Mouse (Mus musculus) intestine, embryonic 15.5 days (tissue): ENCODE results near the gene Wwox. TPM values are rescaled to one million over a fixed set of nuclear protein-coding genes. Genes with fewer than 3 reads are reported as not detected.

Source experiments
- ATAC-seq: fragments of 200-750 bp; cut with Nextera tagmentation; 2 replicates; pipeline ENCODE4 v1.8.0; 2017; ENCODE audit warnings: moderate TSS enrichment, moderate library complexity
- H3K27ac ChIP-seq: fragments of 300-500 bp; sonication (generic); 2 replicates; pipeline ENCODE4 v1.5.1; 2015; ENCODE audit warnings: mild to moderate bottlenecking, inconsistent platforms
- H3K27me3 ChIP-seq: fragments of 300-500 bp; sonication (generic); replicated peaks from 2 replicates; pipeline ENCODE4 v1.6.1; 2015; ENCODE audit warnings: inconsistent platforms
- H3K36me3 ChIP-seq: fragments of 300-500 bp; sonication (generic); 2 replicates; pipeline ENCODE4 v1.6.1; 2015; ENCODE audit warnings: inconsistent platforms
- H3K4me1 ChIP-seq: fragments of 300-500 bp; sonication (generic); replicated peaks from 2 replicates; pipeline ENCODE4 v1.6.1; 2015; ENCODE audit warnings: inconsistent platforms
- H3K4me2 ChIP-seq: fragments of 300-500 bp; sonication (generic); replicated peaks from 2 replicates; pipeline ENCODE4 v1.6.1; 2015; ENCODE audit warnings: mild to moderate bottlenecking, inconsistent platforms
- H3K4me3 ChIP-seq: fragments of 300-500 bp; sonication (generic); replicated peaks from 2 replicates; pipeline ENCODE4 v1.5.1; 2015; ENCODE audit warnings: inconsistent platforms
- H3K9ac ChIP-seq: fragments of 300-500 bp; sonication (generic); 2 replicates; pipeline ENCODE4 v1.6.1; 2015; ENCODE audit warnings: inconsistent platforms
- H3K9me3 ChIP-seq: fragments of 300-500 bp; sonication (generic); 2 replicates; pipeline ENCODE4 v1.6.1; 2016; ENCODE audit warnings: inconsistent platforms
- WGBS: fragments of 180-500 bp; shearing (Covaris S2); methylation state at CpG from one replicate; pipeline ENCODE4 v1.1.7; 2015; 5-methylcytosine and 5-hydroxymethylcytosine counted together
- polyA plus RNA-seq: library from polyadenylated mRNA; unstranded; fragments of >200 nt; fragmentation: Nextera tagmentation; extraction: Ambion mirVana; gene quantifications from 2 replicates; pipeline ENCODE4 v1.2.1, GENCODE M21; 2015

The Wwox gene
- polyA plus RNA-seq, 1 experiment from 2014 or later = 11.6 TPM

DNA sequence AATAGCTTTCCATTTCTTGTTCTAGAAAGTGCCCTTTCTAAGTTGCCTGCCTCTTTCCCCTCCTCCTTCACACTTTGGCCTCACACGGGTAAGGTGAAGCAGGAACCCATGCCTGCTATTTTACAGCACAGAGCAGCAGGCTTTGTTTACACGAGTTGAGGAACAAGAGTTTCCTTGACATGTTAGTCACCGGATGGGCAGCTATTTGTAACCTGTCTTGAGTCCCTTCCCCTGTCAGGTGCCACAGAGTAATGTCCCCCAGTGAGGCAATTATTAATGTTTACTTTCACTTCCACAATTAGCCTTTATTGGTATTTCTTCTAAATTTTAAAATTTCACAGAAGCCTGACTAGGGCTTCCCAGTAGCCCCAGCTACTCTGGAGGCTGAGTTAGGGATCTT, 630.8 kb downstream of the Wwox start:
- Histone ChIP-seq H3K9ac (no peak overlapping the region), H3K27ac (no peak overlapping the region), H3K4me3 (no peak overlapping the region), H3K4me1 (no peaks in the 10 kb centered on the region), H3K36me3 (no peaks in the 10 kb centered on the region), H3K9me3 (no peaks in the 10 kb centered on the region), H3K27me3 (no peaks in the 10 kb centered on the region), H3K4me2 (no peak overlapping the region)
- ATAC-seq = 0 out of 2 replicates have a peak, but pooled peaks have one; percentile 25
- WGBS = 17% methylated on average over 3 of the region's 3 CpGs

DNA sequence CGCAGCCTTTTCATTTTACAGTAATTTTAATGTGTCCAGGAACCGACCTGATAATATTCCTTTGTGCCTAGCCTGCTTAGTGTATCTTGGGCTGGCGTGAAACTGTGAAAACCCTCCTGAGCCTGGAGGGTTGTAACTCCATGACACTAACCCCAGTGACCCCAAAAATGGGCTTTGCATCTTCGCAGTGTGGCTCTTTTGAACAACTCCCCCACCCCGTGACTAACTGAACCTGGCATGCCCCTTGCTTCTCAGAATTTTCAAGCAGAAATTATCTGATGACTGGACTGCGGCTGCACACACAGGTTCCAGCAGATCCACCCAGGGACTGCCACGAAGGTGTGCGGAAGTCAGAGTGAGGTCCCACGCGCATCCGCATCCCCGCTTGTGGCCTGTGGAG, 631.8 kb downstream of the Wwox start:
- no peak overlapping the region for H3K9ac ChIP-seq
- H3K4me3 ChIP-seq = no peak overlapping the region
- H3K4me1 ChIP-seq = no peaks in the 10 kb centered on the region
- no peaks in the 10 kb centered on the region for H3K27me3 ChIP-seq
- 94% methylated on average over 12 of the region's 12 CpGs for WGBS
- H3K27ac ChIP-seq = no peak overlapping the region
- H3K4me2 ChIP-seq = no peak overlapping the region
- H3K36me3 ChIP-seq = no peaks in the 10 kb centered on the region
- ATAC-seq = no peak
- no peaks in the 10 kb centered on the region for H3K9me3 ChIP-seq

DNA sequence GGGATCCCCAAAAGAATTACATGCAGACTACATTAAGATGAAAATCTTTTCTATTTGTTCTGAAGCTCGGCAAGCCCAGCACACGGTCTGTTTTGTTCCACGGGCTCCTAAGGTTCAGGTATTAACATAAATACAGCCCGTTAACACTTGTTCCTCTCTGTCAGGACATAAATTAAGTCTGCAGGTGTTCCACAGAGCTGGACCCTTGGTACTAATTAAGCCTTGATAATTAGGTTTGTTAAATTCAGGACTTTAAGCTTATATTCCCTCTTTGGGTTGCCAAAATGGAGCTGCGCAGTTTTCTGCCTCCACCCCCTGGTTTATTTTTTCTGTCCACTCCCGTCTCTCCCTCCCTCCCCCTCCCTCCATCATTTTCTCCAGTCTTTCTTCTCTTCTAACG, 638.8 kb downstream of the Wwox start:
- Histone ChIP-seq H3K27ac (no peak overlapping the region), H3K27me3 (no peaks in the 10 kb centered on the region), H3K9me3 (no peaks in the 10 kb centered on the region), H3K9ac (no peak overlapping the region), H3K36me3 (no peaks in the 10 kb centered on the region), H3K4me3 (no peak overlapping the region), H3K4me2 (no peak overlapping the region), H3K4me1 (no peaks in the 10 kb centered on the region)
- WGBS = 82% methylated on average over 7 of the region's 7 CpGs
- ATAC-seq = no peak

DNA sequence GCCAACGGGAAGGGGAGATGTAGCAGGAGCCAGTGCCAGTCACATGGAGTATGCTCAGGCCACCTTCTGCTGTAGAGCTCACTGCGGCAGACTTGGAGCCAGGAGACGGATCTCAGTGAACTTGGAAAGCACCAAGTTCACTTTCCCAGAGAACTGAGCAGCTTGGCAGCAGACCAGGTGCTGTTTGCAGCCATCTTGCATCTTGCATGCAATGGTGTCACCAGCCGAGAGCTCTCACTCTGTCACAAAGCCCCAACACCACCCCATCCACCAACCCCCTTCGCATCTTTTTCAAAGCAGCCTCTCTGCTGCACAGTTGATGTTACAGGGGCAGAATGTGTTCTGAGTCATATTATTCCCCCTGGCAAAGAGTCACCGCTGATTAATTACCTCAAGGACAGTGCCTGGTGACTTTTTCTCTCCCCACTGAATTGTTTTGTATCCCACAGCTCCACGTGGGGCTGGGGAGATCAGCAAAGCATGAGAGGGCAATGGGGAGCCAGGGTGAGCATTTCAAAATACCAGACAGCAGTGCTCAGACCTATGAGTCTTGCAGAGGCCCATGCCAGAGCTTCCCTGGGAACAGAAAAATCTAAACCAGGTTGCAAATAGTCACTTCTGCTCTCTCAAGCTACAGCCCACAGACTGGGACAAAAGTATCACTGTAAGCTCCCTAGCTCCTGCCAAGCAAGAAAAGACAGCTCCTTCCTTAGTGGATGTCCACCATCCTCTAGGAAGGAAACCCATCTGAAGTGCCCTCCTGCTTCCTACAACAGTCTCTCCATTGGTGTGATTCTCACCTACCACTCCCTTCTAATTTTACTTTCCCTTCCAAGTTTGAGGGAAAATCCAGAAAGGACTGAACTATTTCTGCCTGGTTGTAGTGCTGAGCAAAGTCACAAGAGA, 642.1 kb downstream of the Wwox start:
- Histone ChIP-seq H3K27ac (no peak overlapping the region), H3K4me2 (no peak overlapping the region), H3K4me1 (no peaks in the 10 kb centered on the region), H3K4me3 (no peak overlapping the region), H3K27me3 (no peaks in the 10 kb centered on the region), H3K36me3 (no peaks in the 10 kb centered on the region), H3K9ac (no peak overlapping the region), H3K9me3 (no peaks in the 10 kb centered on the region)
- no peak for ATAC-seq
- WGBS = 73% methylated on average over 7 of the region's 7 CpGs

DNA sequence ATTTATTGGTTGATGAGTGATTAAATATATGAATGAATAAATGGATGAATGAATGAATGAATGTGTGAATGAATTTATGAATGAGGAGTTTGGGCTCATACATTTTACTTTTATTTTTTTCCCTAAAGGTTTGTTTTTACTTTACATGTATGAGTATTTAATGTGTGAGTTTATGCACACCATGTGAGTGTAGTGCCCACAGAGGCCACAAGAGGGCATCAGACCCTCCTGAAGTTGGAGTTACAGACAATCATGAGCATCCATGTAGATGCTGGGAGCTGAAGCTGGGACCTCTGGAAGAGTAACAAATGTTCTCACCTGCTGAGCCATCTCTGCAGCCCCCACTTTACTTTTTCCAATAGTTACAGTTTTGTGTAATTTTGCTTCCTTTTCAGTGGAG, 648.7 kb downstream of the Wwox start:
- Histone ChIP-seq H3K4me1 (no peaks in the 10 kb centered on the region), H3K27me3 (no peaks in the 10 kb centered on the region), H3K9ac (no peak overlapping the region), H3K9me3 (no peaks in the 10 kb centered on the region), H3K4me3 (no peak overlapping the region), H3K36me3 (no peaks in the 10 kb centered on the region), H3K4me2 (no peak overlapping the region), H3K27ac (no peak overlapping the region)
- no peak for ATAC-seq

DNA sequence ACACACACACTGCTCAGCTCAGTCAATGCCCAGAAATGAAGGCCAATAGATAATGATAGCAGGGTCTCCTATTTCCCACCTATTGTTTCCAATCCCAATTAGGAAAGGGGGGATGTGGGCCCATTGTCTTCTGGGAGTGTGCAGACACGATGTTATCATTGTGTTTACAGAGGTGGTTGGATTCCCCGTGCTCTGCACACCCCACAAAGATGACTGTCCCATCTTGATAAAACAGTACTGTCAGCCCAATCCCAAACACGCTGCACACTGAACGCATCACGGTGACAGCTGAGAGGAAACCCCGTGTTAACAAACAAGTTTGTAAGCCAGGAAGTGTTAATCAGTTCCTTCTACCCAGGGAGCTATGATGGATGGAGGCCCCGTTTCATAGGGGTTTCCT, 650.3 kb downstream of the Wwox start:
- H3K4me2 ChIP-seq = no peak overlapping the region
- H3K9ac ChIP-seq = no peak overlapping the region
- ATAC-seq = no peak
- no peaks in the 10 kb centered on the region for H3K36me3 ChIP-seq
- no peaks in the 10 kb centered on the region for H3K27me3 ChIP-seq
- H3K27ac ChIP-seq = no peak overlapping the region
- H3K4me3 ChIP-seq = no peak overlapping the region
- H3K4me1 ChIP-seq = no peaks in the 10 kb centered on the region
- WGBS = 44% methylated on average over 7 of the region's 7 CpGs
- H3K9me3 ChIP-seq = no peaks in the 10 kb centered on the region

DNA sequence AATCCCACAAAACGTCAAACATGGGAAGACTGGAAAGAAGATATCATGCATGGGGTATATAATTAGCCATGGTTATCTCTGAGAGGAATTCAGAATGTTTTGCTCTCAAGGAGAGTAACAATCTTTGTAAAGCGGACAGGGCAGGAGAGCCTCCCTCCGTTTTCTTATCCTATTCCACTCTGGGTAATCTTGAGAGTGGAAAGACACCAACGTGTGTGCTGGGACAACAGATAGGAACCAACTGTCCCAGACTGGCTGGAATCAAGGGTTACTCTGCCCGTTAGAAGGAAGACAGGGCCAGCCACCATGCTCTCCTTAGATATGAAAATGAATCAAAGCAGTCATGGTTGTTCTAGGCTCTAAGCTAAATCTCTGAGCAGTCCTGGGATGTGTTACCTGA, 650.7 kb downstream of the Wwox start:
- ATAC-seq = no peak
- Histone ChIP-seq H3K4me1 (no peaks in the 10 kb centered on the region), H3K27me3 (no peaks in the 10 kb centered on the region), H3K27ac (no peak overlapping the region), H3K9me3 (no peaks in the 10 kb centered on the region), H3K4me2 (no peak overlapping the region), H3K4me3 (no peak overlapping the region), H3K9ac (no peak overlapping the region), H3K36me3 (no peaks in the 10 kb centered on the region)
- WGBS = 64% methylated on average over 5 of the region's 5 CpGs

DNA sequence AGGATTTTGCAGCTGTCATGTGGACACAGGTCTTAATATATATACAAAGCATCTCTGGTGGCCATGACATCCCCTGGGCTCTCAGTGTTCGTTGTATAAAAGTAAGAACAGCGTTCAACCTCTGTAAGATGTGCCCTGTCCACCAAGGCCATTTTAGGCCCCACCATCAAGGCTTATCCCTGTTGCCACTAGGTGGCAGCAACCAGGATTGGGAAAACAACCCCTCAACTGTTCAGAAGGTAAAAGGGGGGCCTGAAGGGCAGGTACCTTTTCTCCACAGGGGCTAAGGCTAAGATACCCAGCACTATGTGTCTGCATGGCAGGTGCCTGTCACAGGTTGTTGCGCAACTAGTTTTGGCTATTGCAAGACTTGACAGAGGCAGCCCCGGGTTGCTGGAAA, 656.1 kb downstream of the Wwox start:
- Histone ChIP-seq H3K27ac (no peak overlapping the region), H3K4me3 (no peak overlapping the region), H3K36me3 (no peaks in the 10 kb centered on the region), H3K27me3 (no peaks in the 10 kb centered on the region), H3K4me1 (0 out of 2 replicates have a peak, but pooled peaks cover 2% of the 10 kb centered on the region), H3K9ac (no peak overlapping the region), H3K9me3 (no peaks in the 10 kb centered on the region), H3K4me2 (no peak overlapping the region)
- WGBS = 88% methylated on average over 4 of the region's 4 CpGs
- no peak for ATAC-seq

DNA sequence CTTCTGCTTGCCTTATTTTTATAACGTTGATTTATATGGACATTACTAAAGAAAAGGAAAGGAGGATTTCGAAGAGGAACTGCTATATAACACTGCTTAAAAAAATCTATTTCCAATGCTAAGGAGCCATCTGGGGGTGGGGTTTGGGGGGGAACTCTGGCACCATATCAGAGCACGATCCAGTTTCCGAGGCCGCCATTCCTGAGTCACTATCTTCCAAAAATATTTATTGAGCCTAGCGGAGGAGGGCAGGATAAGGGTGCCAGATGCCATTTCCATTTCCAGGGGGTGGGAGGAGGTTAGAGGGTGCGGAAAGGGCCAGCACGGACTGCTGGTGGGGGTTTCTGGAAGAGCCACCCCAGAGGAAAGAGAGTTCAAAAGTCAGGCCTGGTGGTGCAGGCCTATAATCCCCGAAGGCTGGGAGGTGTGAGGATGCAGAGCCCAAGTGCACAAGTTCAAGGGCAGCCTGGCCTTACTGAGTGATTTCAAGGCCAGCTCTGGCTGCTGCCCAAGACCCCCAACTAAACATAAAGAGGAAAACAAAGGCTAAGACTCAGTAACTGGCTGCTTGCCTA, 658.6 kb downstream of the Wwox start:
- no peak for ATAC-seq

DNA sequence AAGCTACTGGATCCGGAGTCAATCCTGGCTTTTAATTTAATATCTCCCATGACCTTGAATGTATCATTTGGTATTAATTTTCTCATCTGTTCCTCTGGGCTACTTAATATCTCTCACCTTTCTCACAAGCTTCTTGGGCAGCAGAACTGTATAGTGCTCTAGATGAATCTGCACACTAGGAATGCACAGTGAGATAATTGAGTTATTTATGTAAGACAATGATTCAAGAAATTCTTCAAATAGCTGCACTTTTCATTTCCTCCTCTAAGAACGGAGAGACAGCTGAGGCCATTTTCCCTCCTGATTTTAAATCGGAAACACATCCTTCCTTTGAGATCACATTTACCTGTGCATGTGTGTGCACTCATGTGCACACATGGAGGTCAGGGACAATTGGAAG, 669.9 kb downstream of the Wwox start:
- H3K4me3 ChIP-seq = no peak overlapping the region
- H3K27me3 ChIP-seq = no peaks in the 10 kb centered on the region
- H3K4me2 ChIP-seq = no peak overlapping the region
- no peaks in the 10 kb centered on the region for H3K4me1 ChIP-seq
- no peak for ATAC-seq
- no peak overlapping the region for H3K9ac ChIP-seq
- H3K9me3 ChIP-seq = no peaks in the 10 kb centered on the region
- H3K36me3 ChIP-seq = no peaks in the 10 kb centered on the region
- WGBS = 69% methylated on average over 3 of the region's 3 CpGs
- H3K27ac ChIP-seq = no peak overlapping the region

More for the DNA sequence above, 658.6 kb downstream of the Wwox start:
- Histone ChIP-seq H3K9ac (no peak overlapping the region), H3K27ac (no peak overlapping the region), H3K4me3 (no peak overlapping the region), H3K36me3 (no peaks in the 10 kb centered on the region), H3K27me3 (no peaks in the 10 kb centered on the region), H3K4me1 (0 out of 2 replicates have a peak, but pooled peaks cover 2% of the 10 kb centered on the region), H3K9me3 (no peaks in the 10 kb centered on the region), H3K4me2 (no peak overlapping the region)
- 61% methylated on average over 9 of the region's 9 CpGs for WGBS

DNA sequence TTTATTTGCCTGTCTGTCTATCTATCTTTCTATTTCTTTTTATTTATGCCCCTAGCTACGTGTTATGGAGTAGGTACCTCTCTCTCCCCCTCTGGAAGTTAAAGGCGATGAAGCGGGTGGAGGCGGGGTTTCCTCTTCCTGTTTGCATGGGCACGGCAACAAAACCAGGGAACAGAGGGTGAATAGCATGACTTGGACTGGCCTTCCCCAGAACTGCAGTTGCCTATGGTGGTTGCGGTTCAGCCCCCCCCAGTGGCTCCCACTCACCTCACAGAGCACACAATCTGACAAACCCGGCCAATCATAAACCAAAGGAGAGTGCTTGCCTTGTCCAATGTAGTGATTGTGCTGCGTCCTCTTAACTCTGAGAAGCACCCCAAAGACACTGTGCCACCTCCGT, 671.0 kb downstream of the Wwox start:
- Histone ChIP-seq H3K27me3 (no peaks in the 10 kb centered on the region), H3K4me3 (no peak overlapping the region), H3K4me1 (no peaks in the 10 kb centered on the region), H3K4me2 (no peak overlapping the region), H3K9me3 (no peaks in the 10 kb centered on the region), H3K36me3 (no peaks in the 10 kb centered on the region), H3K9ac (no peak overlapping the region), H3K27ac (no peak overlapping the region)
- no peak for ATAC-seq
- 80% methylated on average over 9 of the region's 9 CpGs for WGBS

DNA sequence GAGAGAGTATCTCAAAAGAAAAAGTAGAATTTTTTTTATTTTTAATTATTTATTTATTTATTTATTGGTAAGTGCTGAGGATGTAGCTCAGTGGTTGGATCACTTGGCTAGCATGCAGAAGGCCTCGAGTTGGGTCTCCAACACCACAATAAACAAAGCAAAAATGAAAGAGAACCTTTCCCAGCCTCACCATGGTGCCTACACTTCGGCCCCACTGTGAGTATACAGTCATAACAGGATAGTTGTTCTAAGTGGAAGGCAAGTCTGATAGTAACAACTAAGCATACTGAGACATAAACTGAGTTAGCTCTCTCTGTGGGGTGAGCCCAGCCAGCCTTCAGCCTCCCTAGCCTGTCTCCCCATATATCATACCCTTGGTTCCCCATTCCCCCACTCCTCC, 672.6 kb downstream of the Wwox start:
- Histone ChIP-seq H3K27ac (no peak overlapping the region), H3K9ac (no peak overlapping the region), H3K4me1 (no peaks in the 10 kb centered on the region), H3K4me2 (no peak overlapping the region), H3K4me3 (no peak overlapping the region), H3K9me3 (no peaks in the 10 kb centered on the region), H3K27me3 (no peaks in the 10 kb centered on the region), H3K36me3 (no peaks in the 10 kb centered on the region)
- no peak for ATAC-seq
- WGBS = 82% methylated on average over 2 of the region's 2 CpGs

DNA sequence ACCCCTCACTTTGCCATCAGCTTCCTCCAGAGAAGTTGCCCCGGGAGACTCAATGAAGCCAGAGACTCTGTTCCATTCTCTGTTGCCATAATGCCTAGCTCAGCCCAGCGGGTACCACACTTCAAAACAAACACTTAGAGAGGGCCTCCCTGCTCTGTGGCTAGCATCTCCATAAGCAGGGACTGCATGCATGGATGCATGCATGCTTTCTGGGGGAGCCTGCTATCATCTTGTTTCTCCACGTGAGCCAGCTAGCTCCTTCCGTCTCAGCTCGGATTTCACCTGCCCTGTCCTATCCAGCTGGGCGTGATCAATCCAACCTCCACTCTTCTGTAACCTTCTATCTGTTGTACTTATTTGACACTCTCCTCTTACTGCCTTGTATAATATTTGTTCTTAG, 675.0 kb downstream of the Wwox start:
- no peaks in the 10 kb centered on the region for H3K4me1 ChIP-seq
- no peak overlapping the region for H3K9ac ChIP-seq
- H3K4me3 ChIP-seq = no peak overlapping the region
- no peak overlapping the region for H3K4me2 ChIP-seq
- no peaks in the 10 kb centered on the region for H3K9me3 ChIP-seq
- H3K27ac ChIP-seq = no peak overlapping the region
- no peaks in the 10 kb centered on the region for H3K36me3 ChIP-seq
- no peaks in the 10 kb centered on the region for H3K27me3 ChIP-seq
- ATAC-seq = no peak
- WGBS = 51% methylated on average over 6 of the region's 6 CpGs
